In genomic region chr9:110412926-110413325, GRCm38 (mm10) we compare ENCODE assay signal across 16 mouse cellular contexts. TPM values are rescaled to one million over a fixed set of nuclear protein-coding genes. Genes with fewer than 3 reads are reported as not detected.
DNase-seq lines count a peak whose midpoint lies in the region; ATAC-seq and TF ChIP-seq lines count a peak whose summit lies in the region.
"Had no signal": no experiment of that assay in that cellular context is flagged by ENCODE, and none has a peak within 500 bp of the region (broad histone marks: within the 10 kb centered on the region; RNA-seq: fewer than 3 reads in every experiment).

No protein-coding gene starts in this region.

- H3K27me3 ChIP-seq in hindbrain, embryonic 16.5 days (replicated peaks; ENCODE audit: control insufficient read depth, insufficient read depth, low read length), result no peaks in the 10 kb centered on the region
- H3K27me3 ChIP-seq in hindbrain, embryonic 12.5 days, result no peaks in the 10 kb centered on the region
- H3K27me3 ChIP-seq in lung, embryonic 14.5 days (ENCODE audit: insufficient read depth, low read length), result no peaks in the 10 kb centered on the region
- no peaks in the 10 kb centered on the region for H3K27me3 ChIP-seq in heart, adult 2 months (ENCODE audit: control insufficient read depth, insufficient read depth, low read length)
- H3K27me3 ChIP-seq: embryonic facial prominence, embryonic 15.5 days; forebrain, embryonic 13.5 days; liver, embryonic 13.5 days; megakaryocyte, embryonic 14.5 days had no signal

- intact Hi-C loops in heart, adult 2 months (cut with DNase I), result loop anchor here (5.0 kb wide), 1 partner anchor 209 kb away; the partner anchor contains the start of gene Nradd

- peaks cover 5% of the 10 kb centered on the region for H3K4me1 ChIP-seq in hindbrain, embryonic 16.5 days (ENCODE audit: control insufficient read depth, insufficient read depth, low read depth, low read length)
- no peaks in the 10 kb centered on the region for H3K4me1 ChIP-seq in hindbrain, embryonic 12.5 days
- H3K4me1 ChIP-seq in lung, embryonic 14.5 days (ENCODE audit: insufficient read depth), result peaks cover 5% of the 10 kb centered on the region; the same call in 1 of the 2 replicates
- no peaks in the 10 kb centered on the region; the same call in 1 of the 2 replicates for H3K4me1 ChIP-seq in heart, adult 2 months (ENCODE audit: control insufficient read depth, insufficient read depth, low read length)

- no peak for TF ChIP-seq POLR2A in heart, adult 2 months (IDR thresholded peaks at IDR 0.05; ENCODE audit: insufficient read depth, low read depth, low read length)

- H3K9me3 ChIP-seq in hindbrain, embryonic 16.5 days (ENCODE audit: control insufficient read depth, low read length), result no peaks in the 10 kb centered on the region
- H3K9me3 ChIP-seq in hindbrain, embryonic 12.5 days (replicated peaks), result no peaks in the 10 kb centered on the region
- H3K9me3 ChIP-seq in lung, embryonic 14.5 days (ENCODE audit: low read depth, low read length), result no peaks in the 10 kb centered on the region
- H3K9me3 ChIP-seq: embryonic facial prominence, embryonic 15.5 days; forebrain, embryonic 13.5 days; liver, embryonic 13.5 days; megakaryocyte, embryonic 14.5 days had no signal

- H3K4me2 ChIP-seq in hindbrain, embryonic 16.5 days (ENCODE audit: low read length), result no peak overlapping the region
- H3K4me2 ChIP-seq in hindbrain, embryonic 12.5 days (replicated peaks), result no peak overlapping the region
- no peak overlapping the region for H3K4me2 ChIP-seq in lung, embryonic 14.5 days
- H3K4me2 ChIP-seq: embryonic facial prominence, embryonic 15.5 days; forebrain, embryonic 13.5 days; liver, embryonic 13.5 days had no signal

- ATAC-seq in hindbrain, embryonic 16.5 days, result no peak
- ATAC-seq in hindbrain, embryonic 12.5 days (ENCODE audit: low FRiP score), result no peak
- ATAC-seq in lung, embryonic 14.5 days (ENCODE audit: insufficient read depth), result no peak
- ATAC-seq: CD4-positive, CD25-positive, alpha-beta regulatory T cell, adult 4 months; forebrain, embryonic 13.5 days had no signal

- H3K4me3 ChIP-seq in hindbrain, embryonic 16.5 days (ENCODE audit: low read length), result no peak overlapping the region
- no peak overlapping the region for H3K4me3 ChIP-seq in hindbrain, embryonic 12.5 days
- no peak overlapping the region for H3K4me3 ChIP-seq in lung, embryonic 14.5 days (ENCODE audit: low read depth, low read length)
- no peak overlapping the region for H3K4me3 ChIP-seq in heart, adult 2 months
- H3K4me3 ChIP-seq: embryonic facial prominence, embryonic 15.5 days; forebrain, embryonic 13.5 days; liver, embryonic 13.5 days; megakaryocyte, embryonic 14.5 days had no signal

- 0 out of 2 replicates have a peak overlapping the region, but pooled peaks have one; percentile 13 for H3K9ac ChIP-seq in hindbrain, embryonic 16.5 days (ENCODE audit: low read depth, low read length)
- no peak overlapping the region for H3K9ac ChIP-seq in hindbrain, embryonic 12.5 days
- no peak overlapping the region for H3K9ac ChIP-seq in lung, embryonic 14.5 days
- H3K9ac ChIP-seq in heart, adult 2 months (ENCODE audit: low read depth, low read length), result no peak overlapping the region
- H3K9ac ChIP-seq: embryonic facial prominence, embryonic 15.5 days; forebrain, embryonic 13.5 days; liver, embryonic 13.5 days had no signal

- no peaks in the 10 kb centered on the region for H3K36me3 ChIP-seq in hindbrain, embryonic 16.5 days (ENCODE audit: control insufficient read depth, insufficient read depth, low read length)
- no peaks in the 10 kb centered on the region for H3K36me3 ChIP-seq in hindbrain, embryonic 12.5 days
- H3K36me3 ChIP-seq in lung, embryonic 14.5 days (ENCODE audit: insufficient read depth), result no peaks in the 10 kb centered on the region
- H3K36me3 ChIP-seq in heart, adult 2 months (ENCODE audit: control insufficient read depth, insufficient read depth, low read length), result no peaks in the 10 kb centered on the region
- H3K36me3 ChIP-seq: embryonic facial prominence, embryonic 15.5 days; liver, embryonic 13.5 days had no signal

- no peaks in the 10 kb centered on the region for H3K79me2 ChIP-seq in heart, adult 2 months (replicated peaks; ENCODE audit: control insufficient read depth, insufficient read depth, low read length)

- peak; percentile 70 for DNase-seq in testis, postnatal 10 days (ENCODE audit: low spot score)
- no peak for DNase-seq in testis, postnatal 14 days (ENCODE audit: low spot score)
- DNase-seq in lung, embryonic 14.5 days, result peak; percentile 44
- DNase-seq in urinary bladder, postnatal 25 days (ENCODE audit: low spot score), result no peak
- no peak for DNase-seq in heart, adult 2 months
- DNase-seq: cerebellum, adult 18-20 months; kidney, postnatal 14 days; liver, embryonic 13.5 days; retina, postnatal 1 day; thymus, postnatal 14 days had no signal

- H3K27ac ChIP-seq in hindbrain, embryonic 16.5 days (ENCODE audit: low read depth, low read length), result no peak overlapping the region
- H3K27ac ChIP-seq in hindbrain, embryonic 12.5 days, result no peak overlapping the region
- no peak overlapping the region; the same call in 1 of the 2 replicates for H3K27ac ChIP-seq in lung, embryonic 14.5 days (ENCODE audit: low read depth)
- no peak overlapping the region for H3K27ac ChIP-seq in heart, adult 2 months
- H3K27ac ChIP-seq: embryonic facial prominence, embryonic 15.5 days; forebrain, embryonic 13.5 days; liver, embryonic 13.5 days had no signal

- 78% methylated on average over 7 of the region's 7 CpGs for WGBS in hindbrain, embryonic 16.5 days
- WGBS in hindbrain, embryonic 12.5 days, result 81% methylated on average over 7 of the region's 7 CpGs
- WGBS in lung, embryonic 14.5 days, result 56% methylated on average over 7 of the region's 7 CpGs
- WGBS in heart, adult 2 months, result 44% methylated on average over 5 of the region's 7 CpGs

- TF ChIP-seq EP300 in heart, adult 2 months (IDR thresholded peaks at IDR 0.05; ENCODE audit: insufficient read depth, low read depth, low read length), result no peak

- TF ChIP-seq CTCF in lung, embryonic 14.5 days (IDR thresholded peaks at IDR 0.05; ENCODE audit: low read depth), result no peak
- no peak for TF ChIP-seq CTCF in heart, adult 2 months (IDR thresholded peaks at IDR 0.05)

RNA-seq across cellular contexts. Expression of gene Ptpn23, which starts 4.9 kb away (rescaled TPM):
- 19.2 and 24.5 TPM in 2 replicates for polyA plus RNA-seq in hindbrain, embryonic 16.5 days (2015; fragmentation: Nextera tagmentation; extraction: Ambion mirVana)
- 22.5 and 23.6 TPM in 2 replicates for polyA plus RNA-seq in hindbrain, embryonic 12.5 days (2016; fragmentation: Nextera tagmentation; extraction: Ambion mirVana)
- 16.4 and 19.1 TPM in 2 replicates for polyA plus RNA-seq in lung, embryonic 14.5 days (2014; fragmentation: Nextera tagmentation; extraction: Ambion mirVana)
- total RNA-seq in heart, adult 2 months (2021), result 10 to 100 TPM; 12.9 to 15.2 TPM
- 10.5 and 15.4 TPM in 2 replicates for polyA plus RNA-seq in heart, adult 2 months (2012; rRNA removed)

RNA-seq across cellular contexts. Expression of gene Ngp, which starts 6.6 kb away (rescaled TPM):
- 1.3 and 1.9 TPM in 2 replicates for polyA plus RNA-seq in hindbrain, embryonic 16.5 days (2015; fragmentation: Nextera tagmentation; extraction: Ambion mirVana)
- polyA plus RNA-seq in hindbrain, embryonic 12.5 days (2016; fragmentation: Nextera tagmentation; extraction: Ambion mirVana), result 2.9 and 4.1 TPM in 2 replicates
- 0.34 and 3.4 TPM in 2 replicates for polyA plus RNA-seq in lung, embryonic 14.5 days (2014; fragmentation: Nextera tagmentation; extraction: Ambion mirVana)
- total RNA-seq in heart, adult 2 months (2021), result not detected
- 0.94 and 0.96 TPM in 2 replicates for polyA plus RNA-seq in heart, adult 2 months (2012; rRNA removed)
- polyA plus RNA-seq: CD4-positive, CD25-positive, alpha-beta regulatory T cell, adult 4 months had no signal

Comparison
In these comparisons a context has a peak if more than half of its experiments do, and no peak if none do; other contexts are left out.
1. DNase-seq: peak in testis, postnatal 10 days (single experiment) and lung, embryonic 14.5 days (single experiment); none in testis, postnatal 14 days (single experiment), urinary bladder, postnatal 25 days (single experiment) and heart, adult 2 months (0 of 2).